Mouse (Mus musculus): ENCODE results near the gene Hivep1.
A peak's percentile ranks its signal among the peaks of the same experiment; 100 is the strongest.

Hivep1 gene

DNA sequence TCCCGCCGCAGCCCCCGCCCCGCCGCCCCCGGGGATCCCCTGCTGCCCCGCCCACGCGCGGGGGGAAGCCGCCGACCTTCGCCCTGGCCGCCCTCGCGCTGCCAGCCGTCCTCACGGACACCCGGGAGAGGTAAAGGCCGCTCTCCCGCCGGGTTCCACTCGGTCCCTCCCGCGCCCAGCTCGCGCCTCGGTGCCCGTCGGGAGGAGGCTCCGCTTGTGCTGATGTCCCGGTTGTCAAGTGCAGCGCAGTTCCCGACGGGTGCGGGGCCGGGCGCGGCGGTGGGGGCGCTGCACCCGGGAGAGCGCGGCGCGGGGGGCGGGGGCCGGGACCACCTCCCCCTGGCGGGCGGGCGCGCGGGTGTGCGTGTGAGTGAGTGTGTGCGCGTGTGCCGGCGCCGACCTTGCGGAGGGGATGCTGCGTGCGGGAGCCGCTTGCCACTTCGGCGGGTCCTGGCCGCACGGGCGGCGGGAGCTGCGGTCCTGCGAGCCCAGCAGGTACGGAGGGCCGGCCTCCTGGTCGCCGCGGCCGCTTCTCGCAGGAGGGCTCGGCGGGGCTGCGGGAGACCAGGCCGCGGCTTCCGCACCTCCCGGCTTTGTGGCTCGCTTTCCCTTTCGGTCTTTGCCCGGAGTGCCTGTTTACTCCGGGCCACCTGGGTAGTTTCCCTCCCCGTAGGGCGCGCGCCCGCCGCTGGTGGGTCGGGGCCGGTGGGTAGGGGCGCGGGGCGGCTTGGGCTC lies at the start of gene Hivep1:
Hivep1 (plus strand) TSS at position 61 of the 735 bp plus-strand sequence.
- no peak for DNase-seq (ENCODE audit: low read depth)

DNA sequence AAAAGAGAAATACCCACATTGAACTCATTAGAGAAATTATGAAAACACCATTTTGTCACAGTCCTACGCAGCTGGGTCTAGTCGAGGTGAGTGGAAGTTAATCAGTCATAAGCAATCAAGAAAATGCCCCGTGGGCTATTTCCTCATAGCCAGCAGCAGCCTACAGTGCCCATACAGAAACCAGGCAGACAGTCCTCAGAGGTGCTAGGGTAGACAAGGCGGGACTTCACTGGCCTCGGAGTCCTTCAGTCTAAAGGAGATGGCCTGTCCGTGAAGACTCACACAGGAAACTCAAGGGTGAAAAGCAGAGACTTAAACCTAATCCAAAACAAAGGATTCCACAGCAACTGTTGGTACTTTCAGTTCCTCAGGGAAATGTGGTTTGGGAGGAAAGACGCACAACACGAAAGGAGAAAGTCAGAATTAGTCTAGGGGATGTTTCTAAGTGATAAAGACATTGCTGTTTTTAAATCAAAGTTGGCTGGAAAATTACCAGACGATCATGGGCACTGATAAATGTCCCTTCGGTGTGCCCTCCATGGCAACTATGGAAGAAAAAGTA lies 36.3 kb upstream of the Hivep1 start:
- DNase-seq (ENCODE audit: low read depth), result no peak

DNA sequence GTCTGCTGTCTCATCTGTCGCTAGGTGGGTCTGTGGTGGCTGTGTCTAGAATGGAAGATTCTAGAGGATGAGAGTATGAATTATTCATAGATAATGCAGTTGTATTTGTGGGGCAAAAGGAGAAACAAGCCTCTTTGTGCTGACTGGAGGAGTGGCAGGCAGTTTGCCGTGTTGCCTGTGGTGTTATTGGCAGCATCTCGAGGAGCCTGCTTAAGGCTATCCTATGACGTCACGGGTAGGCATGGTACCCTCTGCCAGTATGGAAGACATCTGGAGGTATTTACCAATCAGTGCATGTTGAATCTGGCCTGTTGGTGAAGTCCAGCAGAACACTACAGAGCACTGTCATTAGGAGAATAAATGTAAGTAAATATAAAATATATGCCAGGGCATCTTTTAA lies 35.6 kb upstream of the Hivep1 start:
- DNase-seq (ENCODE audit: low read depth), result no peak

DNA sequence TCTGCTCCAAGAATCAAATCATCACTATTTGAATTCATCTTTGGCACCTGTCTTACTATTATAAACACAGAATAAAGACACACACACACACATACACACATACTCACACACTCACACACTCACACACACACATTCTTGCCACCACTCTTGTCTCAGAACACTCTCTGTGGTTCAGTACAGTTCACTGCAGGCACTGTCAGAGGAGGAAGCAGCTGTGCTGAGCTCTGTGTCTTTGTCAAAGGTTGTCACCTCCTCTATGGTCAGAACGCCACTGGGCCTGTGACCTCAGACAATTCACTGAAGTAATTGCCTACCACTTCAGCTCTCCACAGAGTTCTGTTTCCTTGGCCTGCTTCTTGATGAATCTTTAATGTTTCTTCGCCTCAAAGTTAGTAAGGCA lies 33.5 kb upstream of the Hivep1 start:
- no peak for DNase-seq (ENCODE audit: low read depth)

DNA sequence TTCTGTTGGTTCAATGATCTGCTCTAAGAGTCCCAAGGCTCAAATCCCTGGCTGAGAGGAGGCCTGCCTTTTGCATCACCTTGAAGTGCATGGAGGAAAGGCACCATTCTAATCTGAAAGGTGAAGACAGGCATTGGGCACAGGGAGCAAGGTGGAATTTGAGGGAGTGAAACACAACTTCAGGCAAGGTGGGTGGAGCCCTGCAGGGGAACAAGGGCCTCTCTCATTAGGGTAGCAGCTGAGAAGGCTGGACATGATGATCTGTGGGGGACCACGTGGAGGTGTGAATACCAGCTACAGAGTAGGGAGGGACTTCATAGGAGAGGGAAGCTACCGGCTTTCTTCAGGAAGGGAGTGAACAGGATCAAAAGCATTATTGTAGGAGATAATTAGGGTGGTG lies 10.6 kb upstream of the Hivep1 start:
- DNase-seq (ENCODE audit: low read depth), result no peak

DNA sequence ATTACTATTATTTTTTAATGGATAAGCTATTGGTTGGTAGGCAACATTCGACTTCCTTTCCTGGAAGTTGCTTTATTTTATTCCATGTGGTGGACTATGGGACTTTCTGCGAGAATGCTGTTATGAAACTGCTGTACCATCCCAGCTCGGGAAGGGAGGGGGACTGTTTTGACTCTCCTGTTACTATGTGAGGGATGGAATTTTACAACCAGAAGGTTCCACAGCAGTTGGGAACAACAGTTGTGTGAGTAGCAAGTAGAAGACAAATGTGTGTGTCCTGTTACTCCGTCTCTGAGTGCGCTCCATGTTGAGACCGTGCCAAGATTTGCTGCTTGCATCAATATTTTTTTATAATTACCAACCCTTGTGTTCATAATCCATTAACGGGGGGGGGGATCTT lies 8.4 kb upstream of the Hivep1 start:
- DNase-seq (ENCODE audit: low read depth), result no peak

DNA sequence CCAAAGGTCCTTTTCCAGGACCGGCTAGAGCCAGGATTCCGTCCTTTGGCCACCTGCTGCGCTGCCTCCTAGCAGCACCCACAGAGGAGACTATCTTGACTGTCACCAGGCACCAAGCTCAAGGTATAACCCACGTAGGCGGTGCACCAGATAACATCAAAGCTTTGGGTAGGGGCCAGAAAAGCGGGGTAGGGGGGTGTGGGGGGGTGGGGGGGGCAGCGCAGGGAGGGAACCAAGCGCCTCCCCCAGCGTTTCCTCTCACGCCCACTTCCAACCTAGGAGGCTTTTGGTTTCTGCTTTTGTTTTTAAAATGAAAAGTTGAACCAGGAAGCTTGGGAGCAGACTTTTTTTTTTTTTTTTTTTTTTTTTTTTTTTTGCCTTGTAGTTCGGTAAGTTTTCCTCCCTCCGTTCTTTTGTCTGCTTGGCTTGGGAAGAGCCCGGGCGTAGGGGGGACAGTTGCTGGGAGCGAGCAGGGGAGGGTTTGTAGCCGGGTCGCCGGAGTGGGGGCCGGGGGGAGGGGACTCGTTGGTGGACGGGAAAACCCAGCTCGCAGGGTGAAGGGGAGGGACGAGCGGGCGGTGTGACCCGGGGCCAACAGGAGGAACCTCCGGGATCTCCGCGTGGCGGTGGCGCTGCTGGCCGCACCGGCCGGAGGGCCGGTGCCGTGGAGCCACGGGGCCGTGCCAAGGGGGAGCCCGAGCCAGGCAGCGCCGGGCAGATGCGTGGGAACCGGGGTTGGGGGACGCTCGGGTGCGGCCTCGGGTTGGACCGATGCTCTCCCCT lies 2.6 kb upstream of the Hivep1 start:
- DNase-seq (ENCODE audit: low read depth), result peak; percentile 57

DNA sequence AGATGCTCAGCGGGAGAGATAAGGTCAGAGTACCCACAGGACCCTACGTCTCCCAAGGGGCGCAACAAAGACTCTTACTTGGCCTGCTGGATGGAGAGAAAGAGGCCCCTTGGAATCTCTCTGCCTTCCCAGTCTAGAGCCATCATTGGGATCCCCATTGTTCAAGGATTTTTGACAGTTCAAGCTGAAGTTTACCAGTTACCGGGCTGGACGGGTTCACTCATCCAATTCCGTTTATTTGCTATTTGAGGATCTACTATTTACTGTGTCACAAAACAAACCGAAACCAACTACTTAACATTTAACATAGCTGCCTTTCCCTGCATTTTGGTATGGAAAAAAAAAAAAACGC lies 2.1 kb upstream of the Hivep1 start:
- DNase-seq (ENCODE audit: low read depth), result no peak

DNA sequence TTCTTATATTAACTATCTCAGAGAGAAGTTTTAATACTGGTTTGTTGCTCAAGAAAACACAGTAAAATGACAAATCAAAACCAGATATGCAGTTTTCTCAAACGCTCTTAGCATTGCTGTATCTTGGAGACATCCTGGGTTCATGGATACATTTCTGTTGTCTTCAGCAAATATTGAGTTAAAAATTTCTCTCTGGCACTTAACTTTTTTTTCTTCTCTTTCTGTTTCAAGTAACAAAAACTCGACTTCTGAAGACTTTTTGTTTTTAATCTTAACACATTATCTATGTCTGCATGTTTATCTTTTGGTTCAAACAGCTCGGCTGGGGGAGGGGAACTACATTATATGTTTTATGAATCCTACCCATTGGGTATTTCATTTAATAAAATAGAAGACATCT lies 1.7 kb upstream of the Hivep1 start:
- DNase-seq (ENCODE audit: low read depth), result no peak

DNA sequence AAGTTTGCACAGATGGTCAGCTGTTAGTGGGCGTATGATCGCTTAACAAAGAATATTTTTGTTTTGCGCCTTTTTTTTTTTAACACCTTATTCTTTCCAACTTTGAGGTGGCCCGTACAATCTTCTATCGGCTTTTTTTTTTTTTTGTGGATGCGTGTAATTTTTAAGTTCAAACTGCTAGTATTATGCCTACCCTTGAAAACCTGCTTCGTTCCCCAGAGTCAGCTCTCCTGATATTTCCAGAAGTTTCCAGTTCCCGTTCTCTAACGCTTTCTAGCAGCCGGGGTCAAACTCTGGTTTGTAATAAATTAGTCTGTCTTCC lies 980 bp upstream of the Hivep1 start:
- DNase-seq (ENCODE audit: low read depth), result no peak

DNA sequence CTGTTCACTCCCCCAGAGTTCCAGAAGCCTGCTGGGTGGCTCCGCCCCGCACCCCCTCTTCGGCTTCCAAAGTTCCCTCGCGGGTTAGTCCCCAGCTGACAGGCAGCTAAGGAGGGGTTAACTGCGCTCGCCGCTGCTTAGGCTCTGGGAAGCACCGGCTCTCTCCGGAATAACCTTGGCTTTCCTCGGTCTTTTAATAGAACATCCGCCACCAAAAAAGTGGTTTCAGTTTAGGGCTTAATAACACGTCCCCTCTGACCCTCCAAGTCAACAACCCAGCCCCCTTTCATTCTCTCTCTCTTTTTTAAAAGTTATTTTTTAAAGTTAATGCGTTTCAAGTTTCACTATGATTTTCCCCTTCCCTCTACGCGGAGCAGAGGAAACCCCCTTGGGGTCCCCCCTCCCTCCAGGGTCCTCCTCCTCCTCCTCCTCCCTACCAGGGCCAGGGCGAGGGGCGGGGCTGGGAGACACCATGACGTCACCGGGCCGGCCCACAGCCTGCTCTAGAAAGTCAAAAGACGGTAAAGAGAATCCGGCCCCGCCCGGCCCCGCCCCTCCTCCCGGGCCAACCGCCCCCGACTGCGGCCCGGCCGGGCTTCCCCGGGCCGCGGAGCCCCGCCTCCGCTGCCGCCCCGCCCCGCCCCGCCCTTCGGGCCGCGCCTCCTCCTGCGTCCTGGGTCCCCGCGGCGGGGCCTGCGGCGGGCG lies 467 bp upstream of the Hivep1 start:
- DNase-seq (ENCODE audit: low read depth), result peak; percentile 96

DNA sequence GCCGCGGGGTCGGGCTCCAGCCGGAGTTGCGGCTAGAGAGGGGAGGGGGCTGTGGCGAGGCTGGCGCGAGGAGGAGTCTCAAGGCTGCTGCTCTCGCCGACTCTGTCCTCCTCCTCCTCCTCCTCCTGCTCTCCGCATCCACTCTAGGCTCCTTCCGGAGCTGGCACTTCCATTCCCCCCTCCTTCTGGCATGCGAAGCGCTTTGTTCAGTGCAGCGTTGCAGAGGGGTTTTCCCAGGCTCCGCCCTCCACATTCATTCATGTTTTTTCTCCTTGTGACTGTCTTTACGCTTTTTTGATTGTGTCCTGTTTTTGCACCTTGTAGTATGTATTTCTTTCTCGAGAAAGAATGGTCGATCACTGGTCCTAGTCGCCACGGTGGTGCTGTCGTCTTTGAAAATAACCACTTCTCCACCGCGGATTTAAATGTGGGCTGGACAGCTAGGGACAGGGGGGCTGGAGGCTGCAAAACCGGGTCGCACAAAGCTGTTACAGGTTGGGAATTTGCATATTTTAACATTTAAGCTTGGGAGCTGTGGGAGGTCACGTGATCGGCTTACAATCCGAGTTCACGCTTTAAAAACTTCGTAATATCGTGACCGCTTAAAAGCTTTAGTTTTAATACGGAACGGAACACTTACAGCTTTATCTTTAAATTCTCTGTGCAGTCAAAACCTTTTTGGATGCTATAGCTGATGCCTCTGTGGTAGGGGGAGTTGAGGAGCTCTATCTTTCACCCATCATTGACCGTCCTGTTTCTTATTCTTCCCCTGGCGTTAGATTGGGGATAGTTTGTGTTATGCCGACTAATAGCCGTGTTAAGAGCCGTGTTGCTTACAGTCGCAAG lies 1.1 kb downstream of the Hivep1 start:
- peak; percentile 75 for DNase-seq (ENCODE audit: low read depth)

DNA sequence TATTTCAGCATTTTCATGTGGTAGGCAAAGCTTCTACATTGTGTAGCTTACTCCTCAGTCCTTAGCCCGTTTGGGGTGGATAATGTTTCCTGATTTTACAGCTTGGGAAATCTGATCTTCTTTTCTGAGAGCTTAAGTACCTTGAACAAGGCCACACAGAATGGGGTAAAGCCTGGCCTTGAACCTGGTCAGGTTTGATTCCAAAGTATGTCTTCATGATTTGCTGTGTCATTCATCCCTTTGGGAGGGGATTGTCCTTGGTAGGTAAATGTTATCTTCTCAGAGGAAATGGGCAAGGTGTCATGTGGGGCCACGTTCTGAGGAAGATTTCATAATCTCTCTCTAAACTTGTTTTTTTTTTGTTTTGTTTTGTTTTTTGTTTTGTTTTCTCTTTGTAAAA lies 1.8 kb downstream of the Hivep1 start:
- DNase-seq (ENCODE audit: low read depth), result no peak

DNA sequence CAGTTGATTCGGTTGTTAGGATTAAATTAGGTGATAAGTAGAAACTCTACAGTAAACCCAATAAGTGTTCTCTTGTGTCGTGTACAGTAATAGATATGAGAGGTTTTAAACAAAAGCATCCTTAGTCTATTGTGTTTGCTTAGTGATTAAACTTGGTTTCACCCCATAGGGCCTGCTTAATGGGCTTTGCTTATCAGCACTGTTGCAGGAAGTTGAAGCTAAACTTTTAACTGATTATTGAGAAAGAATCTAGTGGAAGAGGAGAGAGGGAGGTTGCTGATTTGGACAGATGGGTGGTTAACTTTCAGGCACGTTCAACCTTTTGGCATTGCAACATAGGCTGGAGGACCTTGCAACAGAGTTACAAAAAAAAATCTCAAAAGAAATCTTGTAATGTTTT lies 2.3 kb downstream of the Hivep1 start:
- no peak for DNase-seq (ENCODE audit: low read depth)

DNA sequence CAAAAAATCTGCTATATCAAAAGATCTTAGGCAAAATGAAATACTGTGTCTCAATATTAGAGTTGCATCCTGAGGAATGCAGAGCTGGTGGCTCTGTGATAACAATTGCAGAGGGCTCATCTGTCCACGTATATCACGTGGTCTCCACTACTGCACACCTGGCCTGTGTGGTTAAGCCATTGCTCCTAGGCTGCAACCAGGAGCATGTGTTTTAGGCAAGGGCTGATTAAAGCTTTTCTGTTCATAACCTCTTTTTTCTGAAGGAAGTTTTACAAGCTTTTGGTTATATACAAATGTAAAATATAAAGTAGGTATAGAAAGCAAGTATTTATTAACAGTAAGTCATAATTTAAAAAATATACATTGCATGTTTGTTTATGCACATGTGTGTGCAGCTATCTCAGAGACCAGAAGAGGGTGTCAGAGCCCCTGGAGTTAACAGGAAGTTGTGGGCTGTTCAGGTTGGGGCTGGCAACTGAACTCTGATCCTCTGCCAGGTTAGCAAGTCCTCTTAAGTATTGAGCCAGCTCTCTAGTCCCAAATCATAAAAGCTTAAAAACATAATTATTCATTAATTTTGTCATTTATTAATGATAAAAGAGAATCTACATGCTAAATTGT lies 5.0 kb downstream of the Hivep1 start:
- DNase-seq (ENCODE audit: low read depth), result no peak

DNA sequence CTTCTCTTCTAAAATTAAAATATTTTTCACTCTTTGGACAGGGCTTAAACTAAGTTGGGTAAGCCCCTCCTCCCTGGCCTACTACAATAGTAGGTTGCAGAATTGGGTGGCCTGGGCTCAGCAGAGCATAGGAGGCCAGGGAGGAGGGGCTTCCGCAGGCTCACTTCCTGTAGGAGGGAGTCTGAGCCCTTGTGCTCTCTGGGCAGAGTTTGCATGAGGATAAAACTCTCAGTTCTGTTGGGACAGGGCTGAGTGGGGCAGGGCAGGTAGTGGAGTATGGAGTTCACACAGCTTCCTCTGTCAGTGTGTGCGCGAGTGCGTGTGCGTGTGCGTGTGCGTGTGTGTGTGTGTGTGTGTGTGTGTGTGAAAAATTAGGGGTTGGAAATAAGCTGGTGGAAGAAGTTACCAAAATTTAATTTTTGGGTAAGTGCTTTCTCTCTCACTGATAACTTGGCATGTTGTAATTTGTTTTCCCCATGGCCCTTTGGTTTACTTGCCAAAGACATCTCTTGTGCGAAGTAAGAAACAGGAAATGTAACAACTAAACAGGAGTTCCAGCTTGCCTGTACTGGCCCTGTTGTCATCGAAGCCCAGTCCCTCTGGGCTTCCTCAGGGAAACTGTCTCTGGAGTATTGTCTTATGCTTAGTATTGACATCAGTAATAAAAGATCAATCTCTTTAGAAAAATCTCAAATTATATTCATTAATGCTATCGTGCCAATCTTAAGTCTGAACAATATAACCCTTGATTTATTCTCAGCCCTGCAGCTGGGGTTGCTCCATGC lies 9.2 kb downstream of the Hivep1 start:
- no peak for DNase-seq (ENCODE audit: low read depth)

DNA sequence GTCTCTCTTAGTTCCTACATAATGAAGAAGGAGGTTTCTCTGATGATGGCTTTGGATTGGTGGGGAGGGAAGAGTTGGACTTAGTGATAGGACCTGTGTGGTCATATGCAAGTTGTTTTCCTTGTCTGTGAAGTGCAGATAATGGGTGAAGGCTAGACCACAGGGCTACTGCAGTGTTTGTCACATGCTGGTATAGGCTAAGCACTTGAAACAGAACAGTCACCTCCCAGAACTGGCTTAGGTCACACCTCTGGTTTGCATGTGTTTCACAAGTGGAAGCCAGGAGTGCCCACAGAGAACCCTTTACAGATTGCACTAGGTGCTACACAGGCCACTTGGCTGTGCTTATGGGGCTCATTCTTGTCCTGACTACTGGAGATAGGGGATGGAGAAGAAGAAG lies 12.4 kb downstream of the Hivep1 start:
- no peak for DNase-seq (ENCODE audit: low read depth)

DNA sequence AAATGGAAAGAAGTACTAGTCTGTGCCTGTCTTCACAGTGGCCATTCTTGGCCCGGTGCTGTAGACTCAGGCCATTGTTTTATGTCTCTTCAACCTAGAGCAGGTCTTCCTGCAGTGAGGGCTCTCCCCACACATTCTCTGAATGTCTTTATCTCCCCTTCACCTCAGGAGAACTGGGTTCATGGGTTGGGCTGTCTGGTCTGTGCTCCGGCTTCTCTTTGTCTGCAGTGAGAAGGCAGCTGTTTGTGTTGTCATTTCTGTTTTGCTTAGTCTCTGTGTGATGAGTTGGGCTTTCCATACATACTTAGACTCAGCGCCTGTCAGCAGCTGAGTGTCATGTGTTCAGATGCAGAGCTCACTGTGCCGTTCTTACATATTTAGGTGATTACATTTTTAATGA lies 18.4 kb downstream of the Hivep1 start:
- DNase-seq (ENCODE audit: low read depth), result no peak

DNA sequence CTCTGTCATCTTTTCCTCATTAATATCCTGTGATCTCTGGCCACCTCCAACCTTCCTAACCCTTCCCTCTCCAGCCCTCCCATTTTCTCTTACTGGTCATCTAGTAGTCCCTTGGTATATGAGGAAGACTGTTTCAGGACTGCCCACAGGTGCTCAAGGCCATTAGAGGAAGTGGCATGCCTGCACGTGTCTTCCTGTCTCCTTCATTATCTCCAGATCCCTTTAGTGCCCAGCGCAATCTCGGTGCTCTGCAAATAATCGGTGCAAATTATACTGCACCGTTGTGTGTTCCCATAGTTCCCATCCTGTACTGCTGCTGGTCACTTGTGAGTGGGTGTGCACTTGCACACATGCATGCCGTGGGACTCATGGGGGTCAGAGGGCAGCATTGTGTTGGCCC lies 19.2 kb downstream of the Hivep1 start:
- DNase-seq (ENCODE audit: low read depth), result no peak

DNA sequence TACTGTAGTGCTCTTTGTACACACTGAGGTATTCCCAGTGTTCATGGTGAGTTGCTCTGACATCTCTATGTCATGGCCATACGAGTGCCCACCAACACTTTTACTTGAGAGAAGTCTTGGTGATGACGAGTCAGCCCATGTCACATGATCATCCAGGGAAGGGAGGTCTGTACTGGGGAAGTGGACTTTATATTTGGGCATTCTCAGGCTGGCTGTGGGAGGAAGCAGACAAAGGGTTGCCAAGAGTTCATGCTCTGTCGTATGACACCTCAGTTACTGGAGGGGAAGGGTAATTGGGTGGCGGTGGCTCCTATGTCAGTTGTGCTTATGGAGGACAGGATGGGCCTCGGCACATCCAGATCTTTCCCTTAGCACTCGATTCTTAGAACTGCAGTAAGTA lies 21.5 kb downstream of the Hivep1 start:
- no peak for DNase-seq (ENCODE audit: low read depth)

DNA sequence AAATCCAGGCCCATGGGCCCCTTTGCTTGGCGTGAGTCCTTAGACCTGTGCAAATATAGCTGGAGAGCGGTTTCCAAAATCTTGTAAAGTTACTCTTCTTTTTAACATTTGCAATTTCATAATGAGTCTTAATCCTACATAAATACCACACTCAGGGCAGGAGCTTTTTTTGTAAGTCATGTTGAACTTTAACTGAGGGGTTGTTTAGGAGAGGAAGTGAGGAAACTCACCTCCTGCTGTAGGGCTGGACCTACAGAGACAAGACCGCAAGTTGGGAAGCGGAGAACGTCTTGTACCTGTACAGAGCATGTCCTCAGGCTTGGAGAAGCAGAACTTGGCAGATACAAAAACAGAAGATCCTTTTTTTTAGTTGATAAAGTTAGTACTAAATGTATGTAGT lies 23.7 kb downstream of the Hivep1 start:
- no peak for DNase-seq (ENCODE audit: low read depth)
